Mouse (Mus musculus) midbrain, embryonic 13.5 days (tissue): Measurements from ENCODE around the gene Elovl6. TPM values are rescaled to one million over a fixed set of nuclear protein-coding genes. Genes with fewer than 3 reads are reported as not detected.

Experiments
- ATAC-seq: fragments of 200-750 bp; cut with Nextera tagmentation; 2 replicates; pipeline ENCODE4 v1.8.0; 2017; ENCODE audit warnings: mild to moderate bottlenecking, moderate TSS enrichment, moderate library complexity
- H3K27ac ChIP-seq: fragments of 300-500 bp; sonication (generic); 2 replicates; pipeline ENCODE4 v1.5.1; 2015; ENCODE audit warnings: inconsistent platforms, mild to moderate bottlenecking, moderate library complexity
- H3K27me3 ChIP-seq: fragments of 300-500 bp; sonication (generic); 2 replicates; pipeline ENCODE4 v1.6.1; 2015; ENCODE audit warnings: mild to moderate bottlenecking, inconsistent platforms
- H3K36me3 ChIP-seq: fragments of 300-500 bp; sonication (generic); 2 replicates; pipeline ENCODE4 v1.6.1; 2015; ENCODE audit warnings: mild to moderate bottlenecking, inconsistent platforms
- H3K4me1 ChIP-seq: fragments of 300-500 bp; sonication (generic); replicated peaks from 2 replicates; pipeline ENCODE4 v1.6.1; 2015; ENCODE audit warnings: inconsistent platforms
- H3K4me2 ChIP-seq: fragments of 300-500 bp; sonication (generic); replicated peaks from 2 replicates; pipeline ENCODE4 v1.6.1; 2015; ENCODE audit warnings: moderate library complexity, mild to moderate bottlenecking, inconsistent platforms
- H3K4me3 ChIP-seq: fragments of 300-500 bp; sonication (generic); replicated peaks from 2 replicates; pipeline ENCODE4 v1.5.1; 2015; ENCODE audit warnings: mild to moderate bottlenecking, inconsistent platforms
- H3K9ac ChIP-seq: fragments of 300-500 bp; sonication (generic); replicated peaks from 2 replicates; pipeline ENCODE4 v1.6.1; 2015; ENCODE audit warnings: mild to moderate bottlenecking, inconsistent platforms
- H3K9me3 ChIP-seq: fragments of 300-500 bp; sonication (generic); 2 replicates; pipeline ENCODE4 v1.6.1; 2016; ENCODE audit warnings: mild to moderate bottlenecking, inconsistent platforms
- WGBS: fragments of 180-500 bp; shearing (Covaris S2); methylation state at CpG from one replicate; pipeline ENCODE4 v1.1.7; 2015; 5-methylcytosine and 5-hydroxymethylcytosine counted together
- polyA plus RNA-seq: library from polyadenylated mRNA; unstranded; fragments of >200 nt; fragmentation: Nextera tagmentation; extraction: Ambion mirVana; gene quantifications from 2 replicates; pipeline ENCODE4 v1.2.1, GENCODE M21; 2015

Elovl6 gene
- polyA plus RNA-seq, result 31.2 and 33.6 TPM in 2 replicates

DNA sequence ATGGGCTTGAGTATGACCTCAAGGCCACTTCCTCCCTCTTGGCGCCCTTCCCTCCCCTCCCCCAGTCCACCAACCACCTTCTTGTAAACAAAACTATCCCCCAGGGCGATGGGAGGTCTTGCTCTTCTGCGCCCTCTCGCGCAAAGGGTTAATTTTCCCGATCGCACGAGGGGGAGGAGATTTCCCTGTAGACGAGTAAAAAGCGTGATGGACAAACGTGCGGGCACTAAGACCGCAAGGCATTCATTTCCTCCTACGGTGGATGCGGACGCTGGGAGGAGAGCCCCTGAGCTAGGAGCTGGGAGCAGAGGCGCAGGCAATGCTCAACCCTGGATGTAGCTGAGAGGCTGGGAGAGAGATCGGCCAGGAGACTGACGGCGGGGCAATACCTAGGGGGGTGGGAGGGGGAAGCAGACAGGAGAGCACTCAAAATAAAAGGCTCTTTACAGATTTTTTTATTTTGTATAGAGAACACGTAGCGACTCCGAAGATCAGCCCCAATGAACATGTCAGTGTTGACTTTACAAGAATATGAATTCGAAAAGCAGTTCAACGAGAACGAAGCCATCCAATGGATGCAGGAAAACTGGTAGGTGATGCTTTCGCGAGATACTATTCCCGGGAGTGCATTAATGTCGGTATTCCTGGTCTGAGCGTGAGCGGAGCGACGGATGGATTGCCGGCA lies at the start of gene Elovl6:
Elovl6 (plus strand) TSS at position 176 of the 685 bp plus-strand sequence.
- Histone ChIP-seq H3K4me2 (peak within 1 kb of the TSS; percentile 75), H3K4me3 (peak within 1 kb of the TSS; percentile 80), H3K27me3 (no peaks in the 10 kb centered on the region), H3K9me3 (no peaks in the 10 kb centered on the region), H3K36me3 (no peaks in the 10 kb centered on the region), H3K4me1 (peaks cover 31% of the 10 kb centered on the region), H3K27ac (peak within 1 kb of the TSS; percentile 93), H3K9ac (peak within 1 kb of the TSS; percentile 85)
- under 1% methylated on average over 34 of the region's 35 CpGs for WGBS
- ATAC-seq, result peak; percentile 75

DNA sequence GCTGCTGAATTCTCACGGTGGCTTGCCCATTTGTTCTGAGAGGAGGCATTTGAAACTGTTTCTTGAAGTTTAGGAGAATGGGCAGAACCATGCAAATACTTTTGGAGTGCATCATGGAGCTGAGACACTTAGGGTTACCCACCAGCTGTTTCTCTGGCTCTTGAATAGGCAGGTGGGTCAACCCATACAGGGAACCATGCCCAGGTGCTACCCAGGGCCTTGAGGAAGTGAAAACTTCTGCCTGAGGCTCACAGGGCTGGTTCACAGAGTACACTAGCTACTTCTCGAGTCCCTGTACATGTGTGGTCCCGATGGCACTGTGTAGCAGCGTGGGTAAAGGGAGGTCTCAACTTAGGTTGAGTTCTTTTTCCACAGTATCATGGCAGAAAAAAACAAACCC lies 43.4 kb upstream of the Elovl6 start:
- H3K27me3 ChIP-seq, result no peaks in the 10 kb centered on the region
- no peak overlapping the region for H3K4me2 ChIP-seq
- ATAC-seq, result no peak
- H3K9me3 ChIP-seq, result no peaks in the 10 kb centered on the region
- no peaks in the 10 kb centered on the region for H3K36me3 ChIP-seq
- no peak overlapping the region for H3K4me3 ChIP-seq
- H3K27ac ChIP-seq, result no peak overlapping the region
- WGBS, result 93% methylated on average over 4 of the region's 4 CpGs
- no peaks in the 10 kb centered on the region for H3K4me1 ChIP-seq
- H3K9ac ChIP-seq, result no peak overlapping the region

DNA sequence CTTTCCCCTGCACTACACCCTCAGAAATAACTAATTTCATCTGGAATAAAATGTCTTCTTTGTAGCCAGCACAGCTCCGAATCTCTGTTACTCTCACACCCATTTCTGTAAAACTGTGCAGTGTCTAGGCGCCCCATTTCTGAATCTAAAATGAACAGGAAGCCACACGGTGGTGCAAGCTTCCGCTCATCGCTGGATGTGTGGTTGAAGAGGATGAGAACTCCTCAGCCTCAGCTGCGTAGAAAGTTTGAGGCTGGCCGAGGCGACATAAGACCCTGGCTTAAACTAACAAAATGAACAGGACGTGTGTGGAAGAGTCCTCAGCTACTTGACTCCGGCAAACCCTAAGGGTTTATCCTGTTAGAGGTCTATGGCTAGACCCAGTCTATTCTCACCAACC lies 38.0 kb upstream of the Elovl6 start:
- no peak for ATAC-seq
- WGBS, result 90% methylated on average over 10 of the region's 10 CpGs

DNA sequence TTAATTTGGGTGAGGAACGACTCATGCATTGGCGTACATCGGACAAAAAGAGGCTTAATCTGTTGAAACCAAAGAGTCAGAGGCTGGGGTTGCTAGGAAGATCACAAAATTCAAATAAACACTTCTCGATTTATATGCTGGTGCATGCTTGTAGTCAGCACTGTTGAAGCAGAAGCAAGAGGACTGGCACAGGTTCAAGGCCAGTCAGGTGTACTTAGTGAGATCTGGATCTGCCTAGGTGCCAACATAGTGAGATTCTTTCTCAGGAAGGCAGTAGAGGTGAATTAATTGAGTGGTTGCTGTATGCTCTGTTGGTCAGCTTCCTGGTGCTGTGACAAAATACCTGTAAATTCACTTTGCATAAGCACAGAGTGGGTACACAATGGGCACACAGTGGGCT lies 37.4 kb upstream of the Elovl6 start:
- H3K9ac ChIP-seq, result no peak overlapping the region
- H3K4me3 ChIP-seq, result no peak overlapping the region
- 78% methylated on average over 4 of the region's 4 CpGs for WGBS
- no peaks in the 10 kb centered on the region for H3K9me3 ChIP-seq
- no peak overlapping the region for H3K4me2 ChIP-seq
- H3K27ac ChIP-seq, result no peak overlapping the region
- H3K4me1 ChIP-seq, result no peaks in the 10 kb centered on the region
- H3K36me3 ChIP-seq, result no peaks in the 10 kb centered on the region
- H3K27me3 ChIP-seq, result no peaks in the 10 kb centered on the region
- no peak for ATAC-seq

More for the DNA sequence above, 38.0 kb upstream of the Elovl6 start:
- H3K36me3 ChIP-seq, result no peaks in the 10 kb centered on the region
- H3K9ac ChIP-seq, result no peak overlapping the region
- no peak overlapping the region for H3K4me2 ChIP-seq
- H3K4me3 ChIP-seq, result no peak overlapping the region
- H3K9me3 ChIP-seq, result no peaks in the 10 kb centered on the region
- no peaks in the 10 kb centered on the region for H3K4me1 ChIP-seq
- H3K27me3 ChIP-seq, result no peaks in the 10 kb centered on the region
- no peak overlapping the region for H3K27ac ChIP-seq

DNA sequence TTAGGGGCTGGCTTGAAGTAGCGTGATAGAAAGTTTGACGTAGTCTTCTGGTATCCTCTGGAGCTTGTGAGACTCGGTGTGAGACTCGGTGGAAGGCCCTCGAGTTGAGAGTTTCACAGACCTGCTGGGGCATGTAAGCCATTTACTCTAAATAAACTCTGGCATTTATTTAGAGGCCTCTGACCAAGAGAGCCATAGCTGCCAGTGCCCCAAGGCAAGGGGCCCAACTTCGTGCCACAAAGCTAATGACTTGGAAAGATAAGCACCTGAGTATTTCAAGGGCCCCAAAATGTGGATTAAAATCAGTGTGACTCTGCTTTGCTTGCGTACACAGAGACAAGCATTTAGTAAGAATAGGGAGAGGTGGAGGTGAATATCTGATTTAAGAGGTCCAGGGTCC lies 28.4 kb upstream of the Elovl6 start:
- no peaks in the 10 kb centered on the region for H3K4me1 ChIP-seq
- no peak for ATAC-seq
- no peaks in the 10 kb centered on the region for H3K9me3 ChIP-seq
- no peaks in the 10 kb centered on the region for H3K27me3 ChIP-seq
- 89% methylated on average over 7 of the region's 7 CpGs for WGBS
- H3K36me3 ChIP-seq, result no peaks in the 10 kb centered on the region
- no peak overlapping the region for H3K4me2 ChIP-seq
- no peak overlapping the region for H3K4me3 ChIP-seq
- H3K27ac ChIP-seq, result no peak overlapping the region
- no peak overlapping the region for H3K9ac ChIP-seq

DNA sequence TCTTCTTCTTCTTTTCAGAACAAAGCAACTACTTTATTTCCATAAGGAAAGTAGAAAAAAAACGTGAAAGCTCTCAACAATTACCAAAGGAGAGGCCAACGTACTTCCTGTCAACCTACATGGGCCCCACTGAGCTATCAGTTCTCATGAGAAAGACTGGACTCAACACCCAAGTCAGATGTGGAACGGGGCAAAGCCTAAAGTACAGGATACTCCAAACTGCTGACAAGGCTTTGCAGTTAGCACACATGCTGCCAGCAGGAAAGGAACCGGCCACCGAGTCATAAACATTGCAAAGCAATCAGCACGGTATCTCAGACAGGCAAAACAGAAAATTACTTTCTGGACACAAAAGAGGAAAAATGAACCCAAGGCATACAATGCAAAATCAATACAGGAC lies 27.2 kb upstream of the Elovl6 start:
- no peaks in the 10 kb centered on the region for H3K4me1 ChIP-seq
- no peak overlapping the region for H3K4me2 ChIP-seq
- no peaks in the 10 kb centered on the region for H3K36me3 ChIP-seq
- WGBS, result 87% methylated on average over 6 of the region's 6 CpGs
- H3K9me3 ChIP-seq, result no peaks in the 10 kb centered on the region
- ATAC-seq, result no peak
- H3K4me3 ChIP-seq, result no peak overlapping the region
- H3K27ac ChIP-seq, result no peak overlapping the region
- no peak overlapping the region for H3K9ac ChIP-seq
- H3K27me3 ChIP-seq, result no peaks in the 10 kb centered on the region

DNA sequence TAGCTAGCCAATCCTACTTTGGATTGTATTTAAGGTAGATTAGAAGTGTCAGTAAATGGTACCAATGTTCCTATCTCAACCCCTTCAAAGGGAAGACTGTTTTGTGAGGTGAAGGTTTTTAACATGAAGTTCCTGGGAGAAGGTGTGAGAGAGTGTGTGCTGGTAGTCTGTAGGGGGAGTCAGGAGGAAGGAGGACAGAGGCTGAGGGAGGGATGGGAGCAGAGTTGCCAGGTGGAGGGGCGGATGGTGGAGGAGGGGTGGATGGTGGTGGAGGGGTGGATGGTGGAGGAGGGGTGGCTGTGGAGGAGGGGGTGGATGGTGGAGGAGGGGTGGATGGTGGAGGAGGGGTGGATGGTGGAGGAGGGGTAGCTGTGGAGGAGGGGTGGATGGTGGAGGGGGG lies 24.4 kb upstream of the Elovl6 start:
- Histone ChIP-seq H3K27me3 (no peaks in the 10 kb centered on the region), H3K9ac (no peak overlapping the region), H3K36me3 (no peaks in the 10 kb centered on the region), H3K4me3 (no peak overlapping the region), H3K27ac (no peak overlapping the region), H3K9me3 (no peaks in the 10 kb centered on the region), H3K4me1 (no peaks in the 10 kb centered on the region), H3K4me2 (no peak overlapping the region)
- no peak for ATAC-seq
- 100% methylated on average over 1 of the region's 1 CpGs for WGBS

DNA sequence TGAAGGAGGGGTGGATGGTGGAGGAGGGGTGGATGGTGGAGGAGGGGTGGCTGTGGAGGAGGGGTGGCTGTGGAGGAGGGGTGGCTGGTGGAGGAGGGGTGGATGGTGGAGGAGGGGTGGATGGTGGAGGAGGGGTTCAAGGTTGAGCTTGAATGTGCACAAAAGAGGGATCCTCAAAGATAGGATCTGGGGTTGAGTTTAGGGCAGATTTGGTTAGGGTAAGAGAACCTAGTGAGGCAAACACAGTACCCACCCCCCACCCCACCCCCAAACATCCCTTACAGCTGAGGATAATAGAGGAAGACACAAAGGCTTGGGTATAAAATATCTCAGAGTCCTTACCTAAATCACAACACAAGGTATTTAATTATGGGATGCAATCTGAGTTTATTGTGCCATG lies 23.6 kb upstream of the Elovl6 start:
- H3K4me1 ChIP-seq, result no peaks in the 10 kb centered on the region
- H3K27ac ChIP-seq, result no peak overlapping the region
- H3K27me3 ChIP-seq, result no peaks in the 10 kb centered on the region
- no peaks in the 10 kb centered on the region for H3K9me3 ChIP-seq
- no peak overlapping the region for H3K4me2 ChIP-seq
- no peak overlapping the region for H3K9ac ChIP-seq
- H3K4me3 ChIP-seq, result no peak overlapping the region
- H3K36me3 ChIP-seq, result no peaks in the 10 kb centered on the region
- ATAC-seq, result no peak

DNA sequence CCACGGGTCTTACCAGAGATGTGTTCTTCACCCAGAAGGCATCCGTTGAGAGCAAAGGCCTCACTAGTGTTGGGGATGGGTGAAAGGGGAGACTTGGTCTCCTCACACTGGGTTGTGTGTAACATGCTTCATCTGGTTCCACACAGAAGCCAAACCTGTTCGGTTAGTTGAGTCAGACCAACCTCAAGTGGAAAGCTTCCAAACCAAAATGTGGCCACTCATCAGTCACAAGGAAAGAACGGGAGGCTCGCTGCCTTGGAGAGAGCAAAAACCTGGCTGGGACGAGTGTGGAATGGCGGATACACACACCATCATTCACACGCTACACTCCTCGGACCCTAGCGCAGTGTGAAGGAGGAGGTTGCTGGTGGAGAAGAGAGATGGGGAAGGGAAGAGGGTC lies 22.4 kb upstream of the Elovl6 start:
- Histone ChIP-seq H3K4me1 (no peaks in the 10 kb centered on the region), H3K4me3 (no peak overlapping the region), H3K4me2 (no peak overlapping the region), H3K9me3 (no peaks in the 10 kb centered on the region), H3K36me3 (no peaks in the 10 kb centered on the region), H3K27ac (no peak overlapping the region), H3K9ac (no peak overlapping the region), H3K27me3 (no peaks in the 10 kb centered on the region)
- WGBS, result 91% methylated on average over 10 of the region's 10 CpGs
- ATAC-seq, result no peak

DNA sequence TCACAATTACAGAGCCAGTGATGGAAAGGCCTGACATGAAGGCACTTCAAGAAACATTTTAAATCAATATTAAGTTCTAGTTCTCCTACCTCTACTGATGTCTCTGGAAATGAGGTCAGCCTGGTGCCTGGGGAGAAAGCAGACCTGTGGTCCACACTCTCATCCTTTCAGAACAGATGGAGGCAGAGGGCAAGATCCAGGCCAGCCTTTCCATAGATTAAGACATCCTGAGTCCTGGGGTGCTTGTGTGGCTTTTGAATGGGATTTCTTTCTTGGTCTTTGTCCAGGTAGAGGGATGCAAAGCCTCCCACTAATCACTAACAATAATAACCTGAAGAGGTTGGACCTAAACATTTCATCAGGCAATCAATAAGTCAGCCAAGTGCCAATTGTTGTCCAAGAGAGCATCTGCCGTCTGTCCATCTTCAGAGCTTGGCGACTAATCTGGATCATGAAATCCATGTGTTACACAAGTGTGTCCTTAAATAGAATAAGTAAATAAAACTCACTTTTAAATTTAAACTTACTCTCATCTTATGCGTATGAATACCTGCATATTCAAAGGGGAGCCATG lies 16.2 kb upstream of the Elovl6 start:
- no peaks in the 10 kb centered on the region for H3K36me3 ChIP-seq
- no peak for ATAC-seq
- no peak overlapping the region for H3K27ac ChIP-seq
- H3K4me1 ChIP-seq, result no peaks in the 10 kb centered on the region
- no peak overlapping the region for H3K4me2 ChIP-seq
- 82% methylated on average over 3 of the region's 3 CpGs for WGBS
- no peaks in the 10 kb centered on the region for H3K9me3 ChIP-seq
- H3K4me3 ChIP-seq, result no peak overlapping the region
- H3K9ac ChIP-seq, result no peak overlapping the region
- no peaks in the 10 kb centered on the region for H3K27me3 ChIP-seq

DNA sequence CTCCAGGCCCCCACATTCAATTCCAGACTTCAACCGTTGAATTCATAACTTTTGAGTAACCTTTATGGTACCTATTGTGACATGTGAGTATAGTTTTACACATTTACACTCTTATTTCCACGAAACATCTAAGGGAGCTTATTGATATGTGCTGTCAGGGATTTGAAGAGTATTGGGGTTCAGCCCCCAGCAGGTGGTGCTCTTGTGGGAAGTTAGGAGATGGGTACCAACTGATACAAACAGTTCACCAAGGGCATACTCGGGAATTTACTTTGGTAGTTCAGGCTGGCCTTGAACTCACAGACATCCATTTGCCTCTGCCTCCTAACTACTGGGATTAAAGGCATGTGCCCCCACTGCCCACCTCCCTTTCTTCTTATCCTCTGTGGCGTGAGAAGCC lies 11.7 kb upstream of the Elovl6 start:
- H3K4me2 ChIP-seq, result no peak overlapping the region
- H3K9me3 ChIP-seq, result no peaks in the 10 kb centered on the region
- H3K36me3 ChIP-seq, result no peaks in the 10 kb centered on the region
- H3K27me3 ChIP-seq, result no peaks in the 10 kb centered on the region
- 85% methylated on average over 4 of the region's 4 CpGs for WGBS
- no peak overlapping the region for H3K27ac ChIP-seq
- no peak for ATAC-seq
- no peak overlapping the region for H3K4me3 ChIP-seq
- H3K9ac ChIP-seq, result no peak overlapping the region
- no peaks in the 10 kb centered on the region for H3K4me1 ChIP-seq

DNA sequence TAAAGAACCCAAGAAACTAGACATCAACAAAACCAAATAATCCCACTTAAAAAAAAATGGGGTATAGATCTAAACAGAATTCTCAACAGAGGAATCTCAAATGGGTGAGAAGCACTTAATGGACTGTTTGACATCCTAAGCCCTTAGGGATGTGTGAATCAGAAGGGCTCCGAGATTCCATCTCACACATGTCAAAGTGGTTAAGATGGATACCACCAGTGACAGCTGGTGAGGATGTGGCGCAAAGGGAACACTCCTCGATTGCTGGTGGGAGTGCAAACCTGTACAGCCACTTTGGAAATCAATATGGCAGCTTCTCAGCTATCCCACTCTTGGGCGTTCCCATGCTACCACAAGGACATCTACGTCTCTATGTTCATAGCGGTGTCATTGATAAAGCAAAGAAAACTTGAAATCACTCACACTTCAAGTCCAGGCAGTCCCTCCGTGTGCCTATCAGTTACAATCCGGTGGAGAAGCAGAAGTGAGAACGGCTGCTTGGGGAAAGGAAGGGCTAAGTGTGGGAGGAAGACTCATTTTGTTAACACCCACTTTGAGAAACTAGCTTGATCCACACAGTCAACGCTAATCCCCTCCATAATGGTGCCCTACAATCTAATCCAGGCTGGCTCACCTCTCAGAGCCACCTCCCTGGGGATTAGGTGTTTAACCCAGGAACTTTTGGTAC lies 8.6 kb upstream of the Elovl6 start:
- WGBS, result 89% methylated on average over 10 of the region's 10 CpGs
- no peaks in the 10 kb centered on the region for H3K36me3 ChIP-seq
- no peak overlapping the region for H3K9ac ChIP-seq
- no peaks in the 10 kb centered on the region for H3K4me1 ChIP-seq
- H3K27ac ChIP-seq, result no peak overlapping the region
- ATAC-seq, result no peak
- H3K4me2 ChIP-seq, result no peak overlapping the region
- no peak overlapping the region for H3K4me3 ChIP-seq
- H3K9me3 ChIP-seq, result no peaks in the 10 kb centered on the region
- no peaks in the 10 kb centered on the region for H3K27me3 ChIP-seq
